Mouse (Mus musculus): ENCODE data around the gene Map3k20.

Gene Map3k20

DNA sequence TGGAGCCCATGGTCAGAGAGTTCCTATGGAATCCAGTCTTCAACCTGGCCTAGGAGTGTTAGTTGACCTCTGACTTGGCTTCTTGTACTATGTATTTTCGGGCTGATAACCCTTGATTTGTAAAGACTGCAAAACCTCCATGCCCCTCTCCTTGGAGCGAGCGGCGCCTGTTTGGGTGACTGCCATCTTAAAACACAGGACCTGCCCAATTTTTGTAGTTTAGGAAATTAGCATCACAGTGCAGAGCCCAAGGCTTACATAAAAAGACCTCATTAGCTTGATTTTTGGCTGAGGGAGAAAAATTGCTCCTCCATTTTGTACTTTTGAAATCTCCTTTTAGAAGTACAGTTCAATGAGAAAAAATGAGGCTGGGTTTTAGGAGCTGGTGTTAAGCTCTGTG lies 192.7 kb downstream of the Map3k20 start:
- H3K27me3 ChIP-seq (ENCODE audit: insufficient read depth, low read length) = peaks cover 10% of the 10 kb centered on the region; the same call in 1 of the 2 replicates
- H3K4me1 ChIP-seq (replicated peaks; ENCODE audit: low read depth, low read length) = peaks cover 75% of the 10 kb centered on the region
- H3K9me3 ChIP-seq (ENCODE audit: low read length) = no peaks in the 10 kb centered on the region
- peak overlapping the region; percentile 96 for H3K4me3 ChIP-seq (replicated peaks; ENCODE audit: low read length)
- peaks cover 60% of the 10 kb centered on the region for H3K36me3 ChIP-seq (ENCODE audit: insufficient read depth, low read length)
- TF ChIP-seq NANOG (IDR thresholded peaks at IDR 0.05; ENCODE audit: borderline replicate concordance, low read length) (no peak), CTCF (conservative IDR thresholded peaks at IDR 0.05; ENCODE audit: low read length) (no peak), POU5F1 (IDR thresholded peaks at IDR 0.05; ENCODE audit: borderline replicate concordance, low read length) (no peak)

GRCm38 (mm10) chr2:72478921-72479320 lies 193.5 kb downstream of the Map3k20 start:
- peaks cover 3% of the 10 kb centered on the region; the same call in 1 of the 2 replicates for H3K27me3 ChIP-seq (ENCODE audit: insufficient read depth, low read length)
- H3K4me3 ChIP-seq (replicated peaks; ENCODE audit: low read length) = peak overlapping the region; percentile 96
- H3K36me3 ChIP-seq (ENCODE audit: insufficient read depth, low read length) = peaks cover 68% of the 10 kb centered on the region
- TF ChIP-seq POU5F1 (IDR thresholded peaks at IDR 0.05; ENCODE audit: borderline replicate concordance, low read length) = no peak
- no peak for TF ChIP-seq CTCF (conservative IDR thresholded peaks at IDR 0.05; ENCODE audit: low read length)
- no peaks in the 10 kb centered on the region for H3K9me3 ChIP-seq (ENCODE audit: low read length)
- peaks cover 83% of the 10 kb centered on the region for H3K4me1 ChIP-seq (replicated peaks; ENCODE audit: low read depth, low read length)

- H3K36me3 ChIP-seq (ENCODE audit: insufficient read depth, low read length) = peaks cover 77% of the 10 kb centered on the region
- no peaks in the 10 kb centered on the region for H3K27me3 ChIP-seq (ENCODE audit: insufficient read depth, low read length)
- TF ChIP-seq CTCF (conservative IDR thresholded peaks at IDR 0.05; ENCODE audit: low read length) (no peak), NANOG (IDR thresholded peaks at IDR 0.05; ENCODE audit: borderline replicate concordance, low read length) (no peak), POU5F1 (IDR thresholded peaks at IDR 0.05; ENCODE audit: borderline replicate concordance, low read length) (no peak)
- H3K9me3 ChIP-seq (ENCODE audit: low read length) = no peaks in the 10 kb centered on the region
- H3K4me3 ChIP-seq (replicated peaks; ENCODE audit: low read length) = peak overlapping the region; percentile 32; the same call in 1 of the 2 replicates
- peaks cover 83% of the 10 kb centered on the region for H3K4me1 ChIP-seq (replicated peaks; ENCODE audit: low read depth, low read length)
These were observed 194.4 kb downstream of the Map3k20 start for GRCm38 (mm10) chr2:72479818-72480217.

DNA sequence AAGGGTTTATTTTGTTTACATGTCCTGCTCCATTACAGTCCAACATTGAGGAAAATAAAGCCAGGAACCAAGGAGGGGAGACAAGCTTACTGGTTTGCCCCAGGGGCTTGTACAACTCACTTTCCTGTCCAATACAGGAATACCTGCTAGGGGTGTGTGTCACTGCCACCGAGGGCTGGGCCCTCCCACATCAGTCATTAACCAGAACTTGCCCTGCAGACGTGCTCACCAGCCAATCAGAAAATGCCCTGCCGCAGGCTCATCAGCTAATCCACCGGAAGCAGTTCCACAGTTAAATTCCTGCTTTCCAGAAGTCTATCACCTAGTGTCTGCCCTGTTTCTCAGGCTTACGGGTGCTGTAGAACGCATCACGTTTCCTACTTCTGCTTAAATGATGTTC lies 206.2 kb downstream of the Map3k20 start:
- H3K9me3 ChIP-seq (ENCODE audit: low read length) = no peaks in the 10 kb centered on the region
- peaks cover 22% of the 10 kb centered on the region for H3K4me1 ChIP-seq (replicated peaks; ENCODE audit: low read depth, low read length)
- TF ChIP-seq NANOG (IDR thresholded peaks at IDR 0.05; ENCODE audit: borderline replicate concordance, low read length) = no peak
- no peak for TF ChIP-seq CTCF (conservative IDR thresholded peaks at IDR 0.05; ENCODE audit: low read length)
- no peak for TF ChIP-seq POU5F1 (IDR thresholded peaks at IDR 0.05; ENCODE audit: borderline replicate concordance, low read length)
- H3K36me3 ChIP-seq (ENCODE audit: insufficient read depth, low read length) = peaks cover 12% of the 10 kb centered on the region
- H3K4me3 ChIP-seq (replicated peaks; ENCODE audit: low read length) = peak overlapping the region; percentile 46
- H3K27me3 ChIP-seq (ENCODE audit: insufficient read depth, low read length) = peaks cover 8% of the 10 kb centered on the region
